Mouse (Mus musculus) hematopoietic multipotent progenitor cell, adult 10-12 weeks (in vitro differentiated cells): ENCODE results near the gene 4930442H23Rik. TPM values are rescaled to one million over a fixed set of nuclear protein-coding genes. Genes with fewer than 3 reads are reported as not detected.

Experiments
- polyA plus RNA-seq: library from polyadenylated mRNA; stranded (reverse); fragments of >175 nt; gene quantifications from 2 replicates; pipeline ENCODE4 v1.2.3, GENCODE M21; 2012; ENCODE audit warnings: low replicate concordance

4930442H23Rik gene
- 0.09 TPM in 1 of 2 replicates, not detected in the other for polyA plus RNA-seq

GRCm38 (mm10) chr10:81183805-81184204 is at the start of gene 4930442H23Rik:
Gene 4930442H23Rik (minus strand): TSS chr10:81183849.

GRCm38 (mm10) chr10:81232580-81233225 is 49.1 kb upstream of the 4930442H23Rik start, which contains the start of gene Zfr2:
Gene Zfr2 (plus strand): TSS chr10:81233155.

GRCm38 (mm10) chr10:81230438-81231332 is 47.0 kb upstream of the 4930442H23Rik start, which contains the start of gene Atcay:
Gene Atcay (minus strand): TSS chr10:81230833.

GRCm38 (mm10) chr10:81201807-81202758 is 18.4 kb upstream of the 4930442H23Rik start, which contains the start of gene Nmrk2:
Gene Nmrk2 (minus strand): TSS chr10:81202051.

GRCm38 (mm10) chr10:81182336-81183333 is 1.0 kb downstream of the 4930442H23Rik start, which contains the start of gene Dapk3:
Gene Dapk3 (plus strand): TSS chr10:81183005.

GRCm38 (mm10) chr10:81176466-81177271 is 7.0 kb downstream of the 4930442H23Rik start, which contains the start of gene Eef2:
Gene Eef2 (plus strand): TSS chr10:81176631.

GRCm38 (mm10) chr10:81167200-81168086 is 16.2 kb downstream of the 4930442H23Rik start, which contains the start of gene Pias4:
Gene Pias4 (minus strand): TSS chr10:81167923.

GRCm38 (mm10) chr10:81134966-81135681 is 48.5 kb downstream of the 4930442H23Rik start, which contains the start of gene Zbtb7a:
Gene Zbtb7a (plus strand): TSS chr10:81135220.

Other genes with a start within 250 kb of the 4930442H23Rik start
- gene Gng7, start 168.9 kb downstream of the 4930442H23Rik start, polyA plus RNA-seq: 0.51 and 0.75 TPM in 2 replicates
- gene Diras1, start 158.2 kb downstream of the 4930442H23Rik start, polyA plus RNA-seq: not detected in 2 replicates
- gene Slc39a3, start 146.4 kb downstream of the 4930442H23Rik start, polyA plus RNA-seq: 20.4 and 23.3 TPM in 2 replicates
- 104 and 170 TPM in 2 replicates for gene Sgta, start 123.7 kb downstream of the 4930442H23Rik start, polyA plus RNA-seq
- gene Thop1, start 113.8 kb downstream of the 4930442H23Rik start, polyA plus RNA-seq: 20.3 and 22.9 TPM in 2 replicates
- 0.24 and 0.30 TPM in 2 replicates for gene Creb3l3, start 85.0 kb downstream of the 4930442H23Rik start, polyA plus RNA-seq
- 241 and 608 TPM in 2 replicates for gene Map2k2, start 77.9 kb downstream of the 4930442H23Rik start, polyA plus RNA-seq
- gene Zbtb7a, start 48.6 kb downstream of the 4930442H23Rik start, polyA plus RNA-seq: 198 and 333 TPM in 2 replicates
- 72.6 and 164 TPM in 2 replicates for gene Pias4, start 15.9 kb downstream of the 4930442H23Rik start, polyA plus RNA-seq
- 495 and 2,413 TPM in 2 replicates for gene Eef2, start 7.2 kb downstream of the 4930442H23Rik start, polyA plus RNA-seq
- 53.4 and 152 TPM in 2 replicates for gene Dapk3, start 844 bp downstream of the 4930442H23Rik start, polyA plus RNA-seq
- gene Nmrk2, start 18.2 kb upstream of the 4930442H23Rik start, polyA plus RNA-seq: not detected in 2 replicates
- gene Atcay, start 47.0 kb upstream of the 4930442H23Rik start, polyA plus RNA-seq: 0.53 and 0.94 TPM in 2 replicates
- 4.0 and 8.6 TPM in 2 replicates for gene Zfr2, start 49.3 kb upstream of the 4930442H23Rik start, polyA plus RNA-seq
- gene Matk, start 69.1 kb upstream of the 4930442H23Rik start, polyA plus RNA-seq: 31.4 and 107 TPM in 2 replicates
- 314 and 329 TPM in 2 replicates for gene Mrpl54, start 83.1 kb upstream of the 4930442H23Rik start, polyA plus RNA-seq
- 70.4 and 133 TPM in 2 replicates for gene Apba3, start 83.1 kb upstream of the 4930442H23Rik start, polyA plus RNA-seq
- 15.0 and 35.0 TPM in 2 replicates for gene Tjp3, start 107.7 kb upstream of the 4930442H23Rik start, polyA plus RNA-seq
- gene Pip5k1c, start 109.1 kb upstream of the 4930442H23Rik start, polyA plus RNA-seq: 245 and 665 TPM in 2 replicates
- 60.3 and 77.6 TPM in 2 replicates for gene Cactin, start 137.3 kb upstream of the 4930442H23Rik start, polyA plus RNA-seq
- gene Tbxa2r, start 144.9 kb upstream of the 4930442H23Rik start, polyA plus RNA-seq: 29.6 and 30.6 TPM in 2 replicates
- 3.1 and 6.9 TPM in 2 replicates for gene Gipc3, start 159.4 kb upstream of the 4930442H23Rik start, polyA plus RNA-seq
- 184 and 481 TPM in 2 replicates for gene Hmg20b, start 166.6 kb upstream of the 4930442H23Rik start, polyA plus RNA-seq
- 20.8 and 31.1 TPM in 2 replicates for gene Mfsd12, start 173.6 kb upstream of the 4930442H23Rik start, polyA plus RNA-seq
- gene 4930404N11Rik, start 182.0 kb upstream of the 4930442H23Rik start, polyA plus RNA-seq: 11.6 and 18.6 TPM in 2 replicates
- gene Fzr1, start 194.7 kb upstream of the 4930442H23Rik start, polyA plus RNA-seq: 48.1 and 72.7 TPM in 2 replicates
- gene Dohh, start 200.6 kb upstream of the 4930442H23Rik start, polyA plus RNA-seq: 76.4 and 107 TPM in 2 replicates
- 1.2 and 4.2 TPM in 2 replicates for gene Gm48551, start 200.6 kb upstream of the 4930442H23Rik start, polyA plus RNA-seq
- 8.9 and 18.4 TPM in 2 replicates for gene Gm48552, start 205.2 kb upstream of the 4930442H23Rik start, polyA plus RNA-seq
- 3.0 and 3.7 TPM in 2 replicates for gene Smim24, start 209.2 kb upstream of the 4930442H23Rik start, polyA plus RNA-seq